Mouse (Mus musculus): Measurements from ENCODE around the gene Il18r1.

Il18r1 gene

GRCm38 (mm10) chr1:40475697-40476096 lies 10.3 kb downstream of the Il18r1 start:
- in situ Hi-C loops (cut with MboI; ENCODE audit: low pct_unique_long_range_greater_than_20kb in 1 of 2, low sequenced_read_pairs in 2 of 2, unreplicated experiment in 1 of 2): no loop called here

- in situ Hi-C loops (cut with MboI; ENCODE audit: low pct_unique_long_range_greater_than_20kb in 1 of 2, low sequenced_read_pairs in 2 of 2, unreplicated experiment in 1 of 2): no loop called here
Observed at GRCm38 (mm10) chr1:40476756-40477155, 11.4 kb downstream of the Il18r1 start.

- in situ Hi-C loops (cut with MboI; ENCODE audit: low pct_unique_long_range_greater_than_20kb in 1 of 2, low sequenced_read_pairs in 2 of 2, unreplicated experiment in 1 of 2): no loop called here
Observed at GRCm38 (mm10) chr1:40479505-40479923, 14.2 kb downstream of the Il18r1 start.

- in situ Hi-C loops (cut with MboI; ENCODE audit: low pct_unique_long_range_greater_than_20kb in 1 of 2, low sequenced_read_pairs in 2 of 2, unreplicated experiment in 1 of 2): no loop called here
Observed at GRCm38 (mm10) chr1:40494594-40494993, 29.2 kb downstream of the Il18r1 start.

- in situ Hi-C loops (cut with MboI; ENCODE audit: low pct_unique_long_range_greater_than_20kb in 1 of 2, low sequenced_read_pairs in 2 of 2, unreplicated experiment in 1 of 2): no loop called here
Observed at GRCm38 (mm10) chr1:40499708-40500107, 34.4 kb downstream of the Il18r1 start.

- in situ Hi-C loops (cut with MboI; ENCODE audit: low pct_unique_long_range_greater_than_20kb in 1 of 2, low sequenced_read_pairs in 2 of 2, unreplicated experiment in 1 of 2): no loop called here
Observed at GRCm38 (mm10) chr1:40501126-40501525, 35.8 kb downstream of the Il18r1 start.

GRCm38 (mm10) chr1:40501546-40502398 lies 36.4 kb downstream of the Il18r1 start:
- in situ Hi-C loops (cut with MboI; ENCODE audit: low pct_unique_long_range_greater_than_20kb in 1 of 2, low sequenced_read_pairs in 2 of 2, unreplicated experiment in 1 of 2): no loop called here

- in situ Hi-C loops (cut with MboI; ENCODE audit: low pct_unique_long_range_greater_than_20kb in 1 of 2, low sequenced_read_pairs in 2 of 2, unreplicated experiment in 1 of 2): no loop called here
Observed at GRCm38 (mm10) chr1:40504548-40504947, 39.2 kb downstream of the Il18r1 start.

- in situ Hi-C loops (cut with MboI; ENCODE audit: low pct_unique_long_range_greater_than_20kb in 1 of 2, low sequenced_read_pairs in 2 of 2, unreplicated experiment in 1 of 2): no loop called here
Observed at GRCm38 (mm10) chr1:40514851-40515585, 49.7 kb downstream of the Il18r1 start, which contains the start of gene Il18rap. Gene Il18rap, plus strand, starts transcription at chr1:40515362.

GRCm38 (mm10) chr1:40516364-40516763 lies 51.0 kb downstream of the Il18r1 start:
- in situ Hi-C loops (cut with MboI; ENCODE audit: low pct_unique_long_range_greater_than_20kb in 1 of 2, low sequenced_read_pairs in 2 of 2, unreplicated experiment in 1 of 2): no loop called here

GRCm38 (mm10) chr1:40522918-40523317 lies 57.6 kb downstream of the Il18r1 start:
- in situ Hi-C loops (cut with MboI; ENCODE audit: low pct_unique_long_range_greater_than_20kb in 1 of 2, low sequenced_read_pairs in 2 of 2, unreplicated experiment in 1 of 2): no loop called here

- in situ Hi-C loops (cut with MboI; ENCODE audit: low pct_unique_long_range_greater_than_20kb in 1 of 2, low sequenced_read_pairs in 2 of 2, unreplicated experiment in 1 of 2): no loop called here
Observed at GRCm38 (mm10) chr1:40523971-40524722, 58.8 kb downstream of the Il18r1 start.

- in situ Hi-C loops (cut with MboI; ENCODE audit: low pct_unique_long_range_greater_than_20kb in 1 of 2, low sequenced_read_pairs in 2 of 2, unreplicated experiment in 1 of 2): loop anchor here in 1 of 2 experiments (25.0 kb wide), 1 partner anchor 417 kb away; no protein-coding TSS in a partner anchor
Observed at GRCm38 (mm10) chr1:40529287-40529686, 63.9 kb downstream of the Il18r1 start.

GRCm38 (mm10) chr1:40537577-40537976 lies 72.2 kb downstream of the Il18r1 start:
- in situ Hi-C loops (cut with MboI; ENCODE audit: low pct_unique_long_range_greater_than_20kb in 1 of 2, low sequenced_read_pairs in 2 of 2, unreplicated experiment in 1 of 2): loop anchor here in 1 of 2 experiments (25.0 kb wide), 1 partner anchor 425 kb away; no protein-coding TSS in a partner anchor

- in situ Hi-C loops (cut with MboI; ENCODE audit: low pct_unique_long_range_greater_than_20kb in 1 of 2, low sequenced_read_pairs in 2 of 2, unreplicated experiment in 1 of 2): loop anchor here in 1 of 2 experiments (10.0 to 25.0 kb wide), 2 partner anchors 150 to 432 kb away; no protein-coding TSS in a partner anchor
Observed at GRCm38 (mm10) chr1:40544650-40545049, 79.3 kb downstream of the Il18r1 start.

- in situ Hi-C loops (cut with MboI; ENCODE audit: low pct_unique_long_range_greater_than_20kb in 1 of 2, low sequenced_read_pairs in 2 of 2, unreplicated experiment in 1 of 2): loop anchor here in 1 of 2 experiments (10.0 to 25.0 kb wide), 2 partner anchors 152 to 434 kb away; no protein-coding TSS in a partner anchor
Observed at GRCm38 (mm10) chr1:40546645-40547044, 81.3 kb downstream of the Il18r1 start.

- in situ Hi-C loops (cut with MboI; ENCODE audit: low pct_unique_long_range_greater_than_20kb in 1 of 2, low sequenced_read_pairs in 2 of 2, unreplicated experiment in 1 of 2): loop anchor here in 1 of 2 experiments (10.0 to 25.0 kb wide), 2 partner anchors 152 to 435 kb away; no protein-coding TSS in a partner anchor
Observed at GRCm38 (mm10) chr1:40547064-40547572, 81.8 kb downstream of the Il18r1 start.

- in situ Hi-C loops (cut with MboI; ENCODE audit: low pct_unique_long_range_greater_than_20kb in 1 of 2, low sequenced_read_pairs in 2 of 2, unreplicated experiment in 1 of 2): loop anchor here in 1 of 2 experiments (10.0 to 25.0 kb wide), 2 partner anchors 153 to 435 kb away; no protein-coding TSS in a partner anchor
Observed at GRCm38 (mm10) chr1:40547762-40548161, 82.4 kb downstream of the Il18r1 start.
